Mouse (Mus musculus) C2C12 (cell line): Measurements from ENCODE around the gene Sncb.

Experiments used
- CTCF ChIP-seq: IDR thresholded peaks from one replicate; pipeline ENCODE4 v1.5.1; 2011; ENCODE audit not compliant: control insufficient read depth, insufficient read depth, insufficient read length
- MAX ChIP-seq: IDR thresholded peaks from one replicate; pipeline ENCODE4 v1.6.1; 2011; ENCODE audit warnings: mild to moderate bottlenecking, control low read depth

DNA sequence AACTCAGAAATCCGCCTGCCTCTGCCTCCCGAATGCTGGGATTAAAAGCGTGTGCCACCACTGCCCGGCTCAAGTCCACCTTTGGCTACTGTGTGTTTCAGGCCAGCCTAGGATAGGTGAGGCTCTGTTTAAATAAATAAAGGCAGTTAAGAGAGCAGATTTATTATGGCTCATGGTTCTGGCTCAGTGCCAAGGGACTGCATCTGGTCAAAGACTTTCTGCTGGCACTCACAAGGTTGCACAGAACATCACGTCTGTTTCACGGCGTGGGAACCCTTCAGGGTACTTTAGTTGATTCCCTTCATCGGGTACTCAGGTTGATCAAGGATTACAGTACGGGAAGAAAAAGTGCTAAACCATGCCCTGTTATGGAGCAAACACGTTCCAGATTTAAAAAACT, 51.4 kb downstream of the Sncb start:
- TF ChIP-seq CTCF (no peak), MAX (no peak)
